Mouse (Mus musculus): Measurements from ENCODE around the gene Sox30. TPM values are rescaled to one million over a fixed set of nuclear protein-coding genes. Genes with fewer than 3 reads are reported as not detected.

The Sox30 gene
- polyA plus RNA-seq, 1 experiment, result 184 TPM

DNA sequence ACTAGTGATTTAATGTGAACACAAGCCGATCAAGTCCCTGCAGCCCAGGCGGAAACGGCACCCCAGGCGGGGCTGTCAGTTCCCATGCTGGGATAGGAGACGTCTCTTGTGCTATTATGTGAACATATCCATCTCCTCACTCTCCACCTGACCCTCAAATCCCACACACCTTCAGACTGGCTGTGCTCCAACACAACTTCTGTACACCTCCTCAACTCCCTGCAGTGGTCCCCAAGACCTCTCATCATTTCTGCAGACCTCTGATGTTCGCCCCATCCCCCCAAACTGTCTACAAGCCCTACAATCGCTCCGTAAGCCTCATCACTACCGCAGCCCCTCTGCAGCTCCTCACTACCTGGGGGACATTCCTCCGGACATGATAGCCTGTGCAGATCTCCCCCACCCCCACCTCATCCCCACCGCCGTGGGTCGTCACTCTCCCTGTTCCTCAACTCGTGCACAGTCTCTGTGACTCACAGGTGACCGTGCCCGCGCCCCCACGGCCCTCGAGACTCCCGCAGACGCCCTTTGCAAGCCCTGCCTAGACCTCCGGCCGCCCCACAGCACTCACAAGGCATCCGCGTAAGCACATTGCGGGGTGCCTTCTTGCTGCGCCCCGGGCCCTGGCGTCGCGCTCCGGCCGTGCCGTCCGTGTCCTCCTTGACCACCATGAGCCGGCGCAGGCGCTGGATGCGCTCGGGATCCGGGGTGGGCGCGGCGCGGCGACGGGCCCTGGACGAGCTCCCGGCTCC is 36.0 kb upstream of the Sox30 start:
- H3K27me3 ChIP-seq (ENCODE audit: control insufficient read depth, insufficient read depth, low read length), result no peaks in the 10 kb centered on the region
- H3K4me1 ChIP-seq (ENCODE audit: control insufficient read depth, insufficient read depth, low read length), result peaks cover 8% of the 10 kb centered on the region
- peak overlapping the region; percentile 77; the same call in 1 of the 2 replicates for H3K27ac ChIP-seq (ENCODE audit: control insufficient read depth, insufficient read depth, low read depth, low read length)
- H3K4me3 ChIP-seq (ENCODE audit: control insufficient read depth, low read depth, low read length), result peak overlapping the region; percentile 93
- no peak for TF ChIP-seq POLR2A (IDR thresholded peaks at IDR 0.05; ENCODE audit: control insufficient read depth, low read depth, low read length)
- TF ChIP-seq CTCF (IDR thresholded peaks at IDR 0.05; ENCODE audit: control insufficient read depth, insufficient read depth, insufficient replicate concordance, low read depth, low read length), result no peak
- H3K36me3 ChIP-seq (ENCODE audit: control insufficient read depth, insufficient read depth, low read length), result no peaks in the 10 kb centered on the region; the same call in 1 of the 2 replicates

GRCm38 (mm10) chr11:45944643-45945156 is 35.4 kb upstream of the Sox30 start, which contains the start of gene Lsm11:
Gene Lsm11, minus strand, starts transcription at chr11:45944935.
- no peaks in the 10 kb centered on the region; the same call in 1 of the 2 replicates for H3K36me3 ChIP-seq (ENCODE audit: control insufficient read depth, insufficient read depth, low read length)
- H3K4me3 ChIP-seq (ENCODE audit: control insufficient read depth, low read depth, low read length), result peak within 1 kb of the TSS; percentile 93
- H3K4me1 ChIP-seq (ENCODE audit: control insufficient read depth, insufficient read depth, low read length), result peaks cover 8% of the 10 kb centered on the region
- H3K27me3 ChIP-seq (ENCODE audit: control insufficient read depth, insufficient read depth, low read length), result no peaks in the 10 kb centered on the region
- peak within 1 kb of the TSS; percentile 77 for H3K27ac ChIP-seq (ENCODE audit: control insufficient read depth, insufficient read depth, low read depth, low read length)
- TF ChIP-seq POLR2A (IDR thresholded peaks at IDR 0.05; ENCODE audit: control insufficient read depth, low read depth, low read length), result peak; percentile 50
- TF ChIP-seq CTCF (IDR thresholded peaks at IDR 0.05; ENCODE audit: control insufficient read depth, insufficient read depth, insufficient replicate concordance, low read depth, low read length), result peak; percentile 100

GRCm38 (mm10) chr11:45946796-45947195 is 33.3 kb upstream of the Sox30 start:
- TF ChIP-seq POLR2A (IDR thresholded peaks at IDR 0.05; ENCODE audit: control insufficient read depth, low read depth, low read length) (no peak), CTCF (IDR thresholded peaks at IDR 0.05; ENCODE audit: control insufficient read depth, insufficient read depth, insufficient replicate concordance, low read depth, low read length) (no peak)
- Histone ChIP-seq H3K4me3 (ENCODE audit: control insufficient read depth, low read depth, low read length) (no peak overlapping the region), H3K4me1 (ENCODE audit: control insufficient read depth, insufficient read depth, low read length) (peaks cover 8% of the 10 kb centered on the region), H3K27ac (ENCODE audit: control insufficient read depth, insufficient read depth, low read depth, low read length) (no peak overlapping the region), H3K36me3 (ENCODE audit: control insufficient read depth, insufficient read depth, low read length) (peaks cover 2% of the 10 kb centered on the region), H3K27me3 (ENCODE audit: control insufficient read depth, insufficient read depth, low read length) (no peaks in the 10 kb centered on the region)

GRCm38 (mm10) chr11:45947491-45947890 is 32.6 kb upstream of the Sox30 start:
- TF ChIP-seq POLR2A (IDR thresholded peaks at IDR 0.05; ENCODE audit: control insufficient read depth, low read depth, low read length), result no peak
- no peak for TF ChIP-seq CTCF (IDR thresholded peaks at IDR 0.05; ENCODE audit: control insufficient read depth, insufficient read depth, insufficient replicate concordance, low read depth, low read length)
- Histone ChIP-seq H3K27ac (ENCODE audit: control insufficient read depth, insufficient read depth, low read depth, low read length) (no peak overlapping the region), H3K4me3 (ENCODE audit: control insufficient read depth, low read depth, low read length) (no peak overlapping the region), H3K36me3 (ENCODE audit: control insufficient read depth, insufficient read depth, low read length) (peaks cover 2% of the 10 kb centered on the region), H3K4me1 (ENCODE audit: control insufficient read depth, insufficient read depth, low read length) (peaks cover 8% of the 10 kb centered on the region), H3K27me3 (ENCODE audit: control insufficient read depth, insufficient read depth, low read length) (no peaks in the 10 kb centered on the region)

- TF ChIP-seq CTCF (IDR thresholded peaks at IDR 0.05; ENCODE audit: control insufficient read depth, insufficient read depth, insufficient replicate concordance, low read depth, low read length) (no peak), POLR2A (IDR thresholded peaks at IDR 0.05; ENCODE audit: control insufficient read depth, low read depth, low read length) (peak; percentile 82)
- Histone ChIP-seq H3K4me3 (ENCODE audit: control insufficient read depth, low read depth, low read length) (peak within 1 kb of the TSS; percentile 100), H3K27ac (ENCODE audit: control insufficient read depth, insufficient read depth, low read depth, low read length) (peak within 1 kb of the TSS; percentile 96), H3K4me1 (ENCODE audit: control insufficient read depth, insufficient read depth, low read length) (no peaks in the 10 kb centered on the region; the same call in 1 of the 2 replicates), H3K36me3 (ENCODE audit: control insufficient read depth, insufficient read depth, low read length) (no peaks in the 10 kb centered on the region; the same call in 1 of the 2 replicates), H3K27me3 (ENCODE audit: control insufficient read depth, insufficient read depth, low read length) (no peaks in the 10 kb centered on the region)
Observed at GRCm38 (mm10) chr11:45955127-45955627, 24.9 kb upstream of the Sox30 start, which contains the start of gene Thg1l. Gene Thg1l, minus strand, starts transcription at chr11:45955494.

GRCm38 (mm10) chr11:45959598-45959997 is 20.5 kb upstream of the Sox30 start:
- Histone ChIP-seq H3K36me3 (ENCODE audit: control insufficient read depth, insufficient read depth, low read length) (no peaks in the 10 kb centered on the region), H3K27ac (ENCODE audit: control insufficient read depth, insufficient read depth, low read depth, low read length) (no peak overlapping the region), H3K4me3 (ENCODE audit: control insufficient read depth, low read depth, low read length) (no peak overlapping the region), H3K4me1 (ENCODE audit: control insufficient read depth, insufficient read depth, low read length) (no peaks in the 10 kb centered on the region; the same call in 1 of the 2 replicates), H3K27me3 (ENCODE audit: control insufficient read depth, insufficient read depth, low read length) (no peaks in the 10 kb centered on the region)
- TF ChIP-seq CTCF (IDR thresholded peaks at IDR 0.05; ENCODE audit: control insufficient read depth, insufficient read depth, insufficient replicate concordance, low read depth, low read length) (no peak), POLR2A (IDR thresholded peaks at IDR 0.05; ENCODE audit: control insufficient read depth, low read depth, low read length) (no peak)

- Histone ChIP-seq H3K4me3 (ENCODE audit: control insufficient read depth, low read depth, low read length) (no peak overlapping the region), H3K4me1 (ENCODE audit: control insufficient read depth, insufficient read depth, low read length) (no peaks in the 10 kb centered on the region), H3K36me3 (ENCODE audit: control insufficient read depth, insufficient read depth, low read length) (no peaks in the 10 kb centered on the region), H3K27me3 (ENCODE audit: control insufficient read depth, insufficient read depth, low read length) (no peaks in the 10 kb centered on the region), H3K27ac (ENCODE audit: control insufficient read depth, insufficient read depth, low read depth, low read length) (no peak overlapping the region)
- TF ChIP-seq CTCF (IDR thresholded peaks at IDR 0.05; ENCODE audit: control insufficient read depth, insufficient read depth, insufficient replicate concordance, low read depth, low read length) (no peak), POLR2A (IDR thresholded peaks at IDR 0.05; ENCODE audit: control insufficient read depth, low read depth, low read length) (no peak)
Observed at GRCm38 (mm10) chr11:45960003-45960402, 20.1 kb upstream of the Sox30 start.

Data from testis, adult 2 months (tissue).